Mouse (Mus musculus) megakaryocyte, embryonic 14.5 days (primary cell): ENCODE data around the gene Ttll11.

ENCODE experiments used
- FLI1 ChIP-seq: IDR thresholded peaks from 2 replicates; pipeline ENCODE4 v1.6.1; 2012; ENCODE audit warnings: low read length, inconsistent platforms, mixed read lengths
- GATA1 ChIP-seq: IDR thresholded peaks from 3 replicates; pipeline ENCODE4 v1.6.1; 2012; ENCODE audit warnings: mixed read lengths, low read length, inconsistent platforms, borderline replicate concordance

DNA sequence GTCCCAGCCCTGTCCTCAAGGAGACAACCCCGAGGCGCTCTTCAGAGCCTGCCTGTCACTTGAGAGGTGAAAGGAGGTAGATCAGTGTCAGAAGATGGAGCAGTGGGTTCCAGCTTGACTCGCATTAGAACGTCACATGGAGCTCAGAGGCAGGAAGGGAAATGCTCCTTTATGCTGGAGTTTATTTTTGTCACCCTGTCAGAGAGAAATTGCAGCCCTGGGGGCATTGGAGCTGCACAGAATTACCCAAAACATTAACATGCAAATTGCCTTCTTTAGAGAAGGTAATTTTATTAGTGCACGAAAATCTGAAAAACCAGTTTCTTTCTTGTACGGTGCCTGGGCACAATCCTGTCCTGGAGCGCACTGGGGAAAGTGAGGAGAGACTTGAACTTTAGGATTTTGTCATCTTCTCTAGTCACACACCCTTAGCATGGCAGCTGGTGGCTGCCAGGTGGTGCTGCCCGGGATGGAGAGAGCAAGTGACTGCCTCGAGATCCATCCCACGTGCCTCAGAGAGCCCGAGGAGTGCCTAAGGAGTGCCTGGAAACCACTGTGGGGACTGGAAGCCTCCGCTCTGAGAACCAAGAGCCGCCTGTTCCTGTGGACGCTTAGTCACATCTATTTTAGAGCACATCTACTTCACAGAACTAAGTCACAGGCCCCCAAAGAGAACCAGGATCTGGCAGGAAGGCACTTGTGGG is 211.7 kb downstream of the Ttll11 start:
- TF ChIP-seq GATA1 (no peak), FLI1 (no peak)
